Mouse (Mus musculus) lung, postnatal 0 days (tissue): Measurements from ENCODE around the gene Ano10.

ENCODE experiments used
- CTCF ChIP-seq: IDR thresholded peaks from 2 replicates; pipeline ENCODE4 v1.5.1; 2016; ENCODE audit warnings: antibody characterized with exemption, mild to moderate bottlenecking
- EP300 ChIP-seq: IDR thresholded peaks from 2 replicates; pipeline ENCODE4 v1.6.1; 2016; ENCODE audit warnings: antibody characterized with exemption, mild to moderate bottlenecking, control low read depth

- TF ChIP-seq CTCF: peak; percentile 13
- TF ChIP-seq EP300: no peak
These were observed 124.3 kb downstream of the Ano10 start for GRCm38 (mm10) chr9:122169901-122170300.
